Mouse (Mus musculus) intestine, embryonic 16.5 days (tissue): ENCODE results near the gene Gm20662. TPM values are rescaled to one million over a fixed set of nuclear protein-coding genes. Genes with fewer than 3 reads are reported as not detected.

Experiments
- ATAC-seq: fragments of 200-750 bp; cut with Nextera tagmentation; 2 replicates; pipeline ENCODE4 v1.8.0; 2017; ENCODE audit warnings: moderate TSS enrichment, moderate library complexity
- H3K27ac ChIP-seq: fragments of 300-500 bp; sonication (generic); 2 replicates; pipeline ENCODE4 v1.5.1; 2014; ENCODE audit warnings: mild to moderate bottlenecking, low read length
- H3K27me3 ChIP-seq: fragments of 300-500 bp; sonication (generic); replicated peaks from 2 replicates; pipeline ENCODE4 v1.6.1; 2014; ENCODE audit warnings: low read length, control low read depth, mixed read lengths; ENCODE audit not compliant: control insufficient read depth, insufficient read depth
- H3K36me3 ChIP-seq: fragments of 300-500 bp; sonication (generic); 2 replicates; pipeline ENCODE4 v1.6.1; 2014; ENCODE audit warnings: low read length, control low read depth; ENCODE audit not compliant: control insufficient read depth, insufficient read depth
- H3K4me1 ChIP-seq: fragments of 300-500 bp; sonication (generic); 2 replicates; pipeline ENCODE4 v1.6.1; 2014; ENCODE audit warnings: low read length, control low read depth, mixed read lengths; ENCODE audit not compliant: control insufficient read depth, insufficient read depth
- H3K4me2 ChIP-seq: fragments of 300-500 bp; sonication (generic); 2 replicates; pipeline ENCODE4 v1.6.1; 2014; ENCODE audit warnings: low read depth, low read length, control low read depth
- H3K4me3 ChIP-seq: fragments of 300-500 bp; sonication (generic); 2 replicates; pipeline ENCODE4 v1.5.1; 2014; ENCODE audit warnings: mild to moderate bottlenecking, low read length
- H3K9ac ChIP-seq: fragments of 300-500 bp; sonication (generic); 2 replicates; pipeline ENCODE4 v1.6.1; 2014; ENCODE audit warnings: low read depth, low read length
- H3K9me3 ChIP-seq: fragments of 300-500 bp; sonication (generic); 2 replicates; pipeline ENCODE4 v1.6.1; 2016; ENCODE audit warnings: low read length, control low read depth; ENCODE audit not compliant: control insufficient read depth
- WGBS: fragments of 180-500 bp; shearing (Covaris S2); extraction: QIAGEN DNeasy Blood & Tissue Kit; methylation state at CpG from one replicate; pipeline ENCODE4 v1.1.7; 2014; 5-methylcytosine and 5-hydroxymethylcytosine counted together
- polyA plus RNA-seq: library from polyadenylated mRNA; unstranded; fragments of >200 nt; fragmentation: Nextera tagmentation; extraction: Ambion mirVana; gene quantifications from 2 replicates; pipeline ENCODE4 v1.2.1, GENCODE M21; 2015

Gene Gm20662
- polyA plus RNA-seq, 1 experiment from 2014 or later: 0.54 TPM

- peaks cover 4% of the 10 kb centered on the region for H3K36me3 ChIP-seq
- ATAC-seq: peak; percentile 34
- WGBS: 16% methylated on average over 8 of the region's 8 CpGs
- H3K27me3 ChIP-seq: no peaks in the 10 kb centered on the region
- H3K4me3 ChIP-seq: no peak overlapping the region
- H3K9ac ChIP-seq: no peak overlapping the region
- H3K27ac ChIP-seq: no peak overlapping the region
- H3K9me3 ChIP-seq: no peaks in the 10 kb centered on the region
- no peak overlapping the region for H3K4me2 ChIP-seq
- H3K4me1 ChIP-seq: peaks cover 5% of the 10 kb centered on the region; the same call in 1 of the 2 replicates
Measured at GRCm38 (mm10) chr9:108067900-108068299, 71.8 kb downstream of the Gm20662 start.

GRCm38 (mm10) chr9:108069007-108069406 is 72.9 kb downstream of the Gm20662 start:
- Histone ChIP-seq H3K36me3 (peaks cover 4% of the 10 kb centered on the region; the same call in 1 of the 2 replicates), H3K27me3 (no peaks in the 10 kb centered on the region), H3K4me2 (no peak overlapping the region), H3K9ac (no peak overlapping the region), H3K9me3 (no peaks in the 10 kb centered on the region), H3K27ac (no peak overlapping the region), H3K4me1 (peaks cover 5% of the 10 kb centered on the region; the same call in 1 of the 2 replicates), H3K4me3 (no peak overlapping the region)
- no peak for ATAC-seq
- WGBS: 90% methylated on average over 9 of the region's 9 CpGs

DNA sequence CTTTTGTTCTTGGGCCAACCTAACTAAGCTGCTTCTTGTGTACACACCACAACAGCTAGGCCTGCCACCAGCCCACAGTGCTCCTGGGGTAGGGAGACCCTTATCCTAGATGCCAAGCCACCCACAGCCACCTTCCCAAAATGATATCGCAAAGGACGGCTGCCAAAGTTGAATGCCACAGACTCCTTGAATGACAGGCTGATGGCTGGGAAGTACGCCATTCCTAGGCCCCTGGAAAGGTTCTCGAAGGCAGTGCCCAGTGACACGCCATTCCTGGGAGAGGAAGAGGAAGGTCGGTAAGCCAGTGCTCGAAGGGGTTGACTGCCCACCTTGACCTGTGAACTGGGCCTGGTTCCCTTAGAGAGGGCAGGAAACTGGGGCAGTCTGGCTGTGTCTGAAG is 73.4 kb downstream of the Gm20662 start:
- H3K4me3 ChIP-seq: no peak overlapping the region
- no peak for ATAC-seq
- no peaks in the 10 kb centered on the region for H3K27me3 ChIP-seq
- H3K4me1 ChIP-seq: peaks cover 5% of the 10 kb centered on the region; the same call in 1 of the 2 replicates
- no peak overlapping the region for H3K27ac ChIP-seq
- H3K36me3 ChIP-seq: peaks cover 4% of the 10 kb centered on the region; the same call in 1 of the 2 replicates
- no peak overlapping the region for H3K9ac ChIP-seq
- no peak overlapping the region for H3K4me2 ChIP-seq
- no peaks in the 10 kb centered on the region for H3K9me3 ChIP-seq
- WGBS: 91% methylated on average over 7 of the region's 7 CpGs

GRCm38 (mm10) chr9:108071801-108072200 is 75.7 kb downstream of the Gm20662 start:
- Histone ChIP-seq H3K27me3 (no peaks in the 10 kb centered on the region), H3K4me1 (peaks cover 5% of the 10 kb centered on the region; the same call in 1 of the 2 replicates), H3K9ac (no peak overlapping the region), H3K27ac (no peak overlapping the region), H3K36me3 (peaks cover 4% of the 10 kb centered on the region; the same call in 1 of the 2 replicates), H3K4me2 (no peak overlapping the region), H3K4me3 (no peak overlapping the region), H3K9me3 (no peaks in the 10 kb centered on the region)
- WGBS: 71% methylated on average over 4 of the region's 4 CpGs
- peak; percentile 49; the same call in 1 of the 2 replicates for ATAC-seq

DNA sequence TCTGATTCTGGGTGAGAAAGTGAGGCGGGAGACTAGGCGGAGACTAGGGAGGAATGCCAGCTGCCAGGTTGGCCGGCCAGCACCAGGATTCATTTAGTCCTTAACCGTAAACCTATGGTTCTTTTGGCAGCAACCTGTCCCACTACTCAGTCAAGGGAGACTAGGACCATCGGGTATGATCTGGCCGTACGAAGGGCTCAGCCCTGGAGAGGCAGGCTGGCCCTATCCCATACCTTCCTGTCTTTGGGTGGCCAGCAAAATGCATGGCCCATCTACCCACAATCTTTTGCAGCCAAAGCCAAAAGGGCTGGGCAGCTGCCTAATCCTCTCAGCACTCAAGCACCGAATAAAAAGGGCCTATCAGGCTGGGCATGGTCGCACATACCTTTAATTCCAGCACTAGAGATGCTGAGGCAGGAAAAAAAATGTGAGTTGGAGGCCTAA is 76.4 kb downstream of the Gm20662 start:
- peaks cover 5% of the 10 kb centered on the region; the same call in 1 of the 2 replicates for H3K4me1 ChIP-seq
- 60% methylated on average over 9 of the region's 9 CpGs for WGBS
- H3K27ac ChIP-seq: no peak overlapping the region
- H3K9ac ChIP-seq: no peak overlapping the region
- no peaks in the 10 kb centered on the region for H3K27me3 ChIP-seq
- no peaks in the 10 kb centered on the region for H3K9me3 ChIP-seq
- peaks cover 4% of the 10 kb centered on the region; the same call in 1 of the 2 replicates for H3K36me3 ChIP-seq
- no peak overlapping the region for H3K4me3 ChIP-seq
- no peak for ATAC-seq
- no peak overlapping the region for H3K4me2 ChIP-seq

DNA sequence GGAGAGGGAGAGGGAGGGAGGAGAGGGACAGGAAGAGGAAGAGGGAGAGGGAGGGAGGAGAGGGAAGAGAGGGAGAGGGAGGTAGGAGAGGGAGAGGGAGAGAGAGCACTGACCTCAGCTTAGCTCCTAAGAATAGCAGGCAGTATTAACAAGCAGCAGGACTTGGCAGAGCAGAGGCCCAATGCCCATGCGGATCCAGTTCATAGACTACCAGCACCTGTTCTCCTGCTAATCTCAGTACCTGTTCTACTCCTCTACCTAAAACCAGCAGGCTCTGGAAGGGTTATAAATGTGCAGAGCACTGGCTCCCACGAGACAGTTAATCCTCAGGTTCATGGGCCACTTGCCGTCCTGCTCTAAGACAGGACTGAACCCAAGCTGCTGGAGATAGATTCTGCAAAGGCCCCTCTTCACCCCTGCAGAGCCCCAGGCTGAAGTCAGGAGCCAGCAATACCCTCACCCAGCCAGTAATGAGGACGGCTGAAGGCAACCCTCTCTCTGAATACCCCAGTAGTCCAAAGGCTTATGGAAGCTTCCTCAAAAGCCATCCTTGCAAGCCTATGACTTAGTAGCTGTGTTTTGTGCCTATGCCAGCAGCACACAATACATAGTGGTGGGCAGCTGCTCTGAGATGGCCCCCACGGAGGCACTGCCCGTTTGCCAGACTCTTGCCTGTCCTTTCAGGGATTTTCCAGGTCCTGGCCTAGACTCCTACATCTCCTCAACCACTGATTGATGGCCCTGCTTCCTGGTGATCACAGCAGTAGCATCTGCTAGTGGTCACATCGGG is 77.2 kb downstream of the Gm20662 start:
- Histone ChIP-seq H3K27me3 (no peaks in the 10 kb centered on the region), H3K4me3 (no peak overlapping the region), H3K4me2 (no peak overlapping the region), H3K27ac (no peak overlapping the region), H3K36me3 (peaks cover 4% of the 10 kb centered on the region; the same call in 1 of the 2 replicates), H3K9ac (0 out of 2 replicates have a peak overlapping the region, but pooled peaks have one; percentile 39), H3K4me1 (peaks cover 10% of the 10 kb centered on the region), H3K9me3 (no peaks in the 10 kb centered on the region)
- WGBS: 59% methylated on average over 7 of the region's 7 CpGs
- no peak for ATAC-seq

DNA sequence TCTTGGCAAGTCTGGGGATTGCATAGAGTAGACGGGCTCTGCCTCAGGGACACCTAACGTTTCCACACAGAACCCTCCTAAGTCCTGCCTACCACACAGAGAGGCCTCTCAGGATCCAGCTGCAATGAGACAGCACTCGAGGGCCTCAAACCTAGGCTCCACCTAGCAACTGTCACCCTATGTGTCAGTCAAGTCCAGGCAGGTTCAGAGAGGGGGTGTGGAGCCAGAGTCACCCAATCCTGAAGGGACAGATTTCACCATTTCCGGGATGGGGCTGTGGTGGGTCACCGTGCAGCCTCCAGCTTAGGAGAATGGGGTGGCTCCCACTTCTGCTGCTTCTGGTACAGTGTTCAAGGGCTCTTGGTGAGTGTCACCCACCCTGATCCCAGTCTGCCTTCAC is 84.0 kb downstream of the Gm20662 start, which contains the start of gene Mst1:
Mst1 (plus strand) TSS at position 269 of the 400 bp plus-strand sequence.
- Histone ChIP-seq H3K4me1 (peaks cover 19% of the 10 kb centered on the region), H3K4me2 (peak within 1 kb of the TSS; percentile 63), H3K27me3 (peaks cover 17% of the 10 kb centered on the region; the same call in 1 of the 2 replicates), H3K36me3 (peaks cover 4% of the 10 kb centered on the region; the same call in 1 of the 2 replicates), H3K4me3 (peak within 1 kb of the TSS; percentile 89), H3K27ac (no peak within 1 kb of the TSS), H3K9ac (peak within 1 kb of the TSS; percentile 94), H3K9me3 (no peaks in the 10 kb centered on the region)
- ATAC-seq: peak; percentile 50
- 64% methylated on average over 5 of the region's 5 CpGs for WGBS

DNA sequence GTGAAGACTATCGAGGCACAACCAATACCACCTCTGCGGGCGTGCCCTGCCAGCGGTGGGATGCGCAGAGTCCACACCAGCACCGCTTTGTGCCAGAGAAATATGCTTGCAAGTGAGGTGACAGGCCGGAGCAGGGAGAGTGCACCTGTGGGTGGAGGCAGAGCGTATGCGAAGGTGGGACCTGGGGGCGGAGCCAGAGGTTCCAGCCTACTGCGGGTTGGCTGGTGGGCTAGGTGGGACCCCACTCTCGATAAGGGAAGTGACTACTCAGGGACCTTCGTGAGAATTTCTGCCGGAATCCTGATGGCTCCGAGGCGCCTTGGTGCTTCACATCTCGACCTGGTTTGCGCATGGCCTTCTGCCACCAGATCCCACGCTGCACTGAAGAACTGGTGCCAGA is 86.4 kb downstream of the Gm20662 start:
- peaks cover 13% of the 10 kb centered on the region; the same call in 1 of the 2 replicates for H3K36me3 ChIP-seq
- H3K4me2 ChIP-seq: peak overlapping the region; percentile 40
- H3K9me3 ChIP-seq: no peaks in the 10 kb centered on the region
- H3K4me3 ChIP-seq: peak overlapping the region; percentile 21
- peaks cover 17% of the 10 kb centered on the region; the same call in 1 of the 2 replicates for H3K27me3 ChIP-seq
- peak overlapping the region; percentile 50 for H3K9ac ChIP-seq
- H3K4me1 ChIP-seq: peaks cover 19% of the 10 kb centered on the region
- ATAC-seq: no peak
- no peak overlapping the region for H3K27ac ChIP-seq
- 3% methylated on average over 19 of the region's 19 CpGs for WGBS

DNA sequence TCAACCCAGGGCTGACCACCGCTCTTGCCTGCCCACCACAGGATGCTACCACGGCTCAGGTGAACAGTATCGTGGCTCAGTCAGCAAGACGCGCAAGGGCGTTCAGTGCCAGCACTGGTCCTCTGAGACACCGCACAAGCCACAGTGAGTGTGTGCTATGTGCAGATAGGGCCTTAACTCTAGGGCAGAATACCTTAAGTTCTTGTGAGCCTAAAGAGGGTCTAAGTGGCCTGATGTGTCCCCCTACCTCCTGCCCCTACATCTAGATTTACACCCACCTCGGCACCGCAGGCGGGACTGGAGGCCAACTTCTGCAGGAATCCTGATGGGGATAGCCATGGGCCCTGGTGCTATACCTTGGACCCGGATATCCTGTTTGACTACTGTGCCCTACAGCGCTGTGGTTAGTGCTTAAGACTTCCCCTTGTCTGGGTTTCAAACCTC is 86.9 kb downstream of the Gm20662 start, which contains the start of gene Rnf123:
Rnf123 (minus strand) TSS at position 359 of the 444 bp plus-strand sequence.
- WGBS: 26% methylated on average over 12 of the region's 12 CpGs
- peak within 1 kb of the TSS; percentile 50 for H3K9ac ChIP-seq
- H3K27me3 ChIP-seq: peaks cover 17% of the 10 kb centered on the region; the same call in 1 of the 2 replicates
- H3K36me3 ChIP-seq: peaks cover 13% of the 10 kb centered on the region; the same call in 1 of the 2 replicates
- H3K4me2 ChIP-seq: peak within 1 kb of the TSS; percentile 40
- no peaks in the 10 kb centered on the region for H3K9me3 ChIP-seq
- peak; percentile 22; the same call in 1 of the 2 replicates for ATAC-seq
- peaks cover 15% of the 10 kb centered on the region for H3K4me1 ChIP-seq
- H3K4me3 ChIP-seq: peak within 1 kb of the TSS; percentile 21
- no peak within 1 kb of the TSS for H3K27ac ChIP-seq
